11 mouse cellular contexts compared by ENCODE assay signal in the genomic region with DNA sequence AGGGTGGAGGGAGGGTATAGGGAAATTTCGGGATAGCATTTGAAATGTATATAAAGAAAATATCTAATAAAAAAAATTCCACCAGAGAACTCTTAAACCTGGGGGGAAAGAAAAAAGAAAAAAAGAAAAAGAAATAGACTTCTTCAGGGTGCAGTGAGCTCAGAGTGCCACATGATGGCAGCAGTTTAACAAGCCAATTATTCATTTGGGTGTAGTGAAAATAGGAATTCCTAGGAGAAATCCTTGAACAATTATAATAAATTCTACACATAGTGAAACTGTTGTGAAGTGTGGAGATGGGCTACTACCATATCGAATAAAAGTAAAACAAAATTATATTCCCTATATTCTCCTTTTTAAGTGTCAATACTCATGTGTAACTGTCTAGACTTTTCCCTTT.
DNase-seq lines count a peak whose midpoint lies in the region; ATAC-seq and TF ChIP-seq lines count a peak whose summit lies in the region.
"Had no signal": no experiment of that assay in that cellular context is flagged by ENCODE, and none has a peak within 500 bp of the region (broad histone marks: within the 10 kb centered on the region; RNA-seq: fewer than 3 reads in every experiment).

No protein-coding gene starts in this region.

- ATAC-seq in forebrain, postnatal 0 days: no peak
- ATAC-seq in forebrain, embryonic 12.5 days (ENCODE audit: low FRiP score): no peak

- no peak overlapping the region for H3K27ac ChIP-seq in forebrain, postnatal 0 days (ENCODE audit: low read depth, low read length)
- H3K27ac ChIP-seq in forebrain, embryonic 12.5 days: no peak overlapping the region
- no peak overlapping the region for H3K27ac ChIP-seq in CH12.LX (ENCODE audit: insufficient read depth, low read depth)
- H3K27ac ChIP-seq: liver, embryonic 15.5 days had no signal

- TF ChIP-seq EP300 in CH12.LX (IDR thresholded peaks at IDR 0.05; ENCODE audit: low read length): no peak

- H3K9me3 ChIP-seq in forebrain, postnatal 0 days (ENCODE audit: low read length): no peaks in the 10 kb centered on the region
- H3K9me3 ChIP-seq in forebrain, embryonic 12.5 days: no peaks in the 10 kb centered on the region
- H3K9me3 ChIP-seq in CH12.LX (replicated peaks; ENCODE audit: low read length): no peaks in the 10 kb centered on the region
- H3K9me3 ChIP-seq: G1E; liver, embryonic 15.5 days had no signal

- no peaks in the 10 kb centered on the region for H3K27me3 ChIP-seq in forebrain, postnatal 0 days (ENCODE audit: insufficient read depth, low read length)
- 0 out of 2 replicates have a peak, but pooled peaks cover 4% of the 10 kb centered on the region for H3K27me3 ChIP-seq in forebrain, embryonic 12.5 days
- no peaks in the 10 kb centered on the region for H3K27me3 ChIP-seq in CH12.LX (replicated peaks)
- H3K27me3 ChIP-seq: liver, embryonic 15.5 days had no signal

- no peak overlapping the region for H3K9ac ChIP-seq in forebrain, postnatal 0 days
- H3K9ac ChIP-seq in forebrain, embryonic 12.5 days: no peak overlapping the region
- no peak overlapping the region for H3K9ac ChIP-seq in CH12.LX (ENCODE audit: insufficient read depth, low read depth)
- H3K9ac ChIP-seq: liver, embryonic 15.5 days had no signal

- no peaks in the 10 kb centered on the region for H3K4me1 ChIP-seq in forebrain, postnatal 0 days (ENCODE audit: insufficient read depth)
- H3K4me1 ChIP-seq in forebrain, embryonic 12.5 days: no peaks in the 10 kb centered on the region
- H3K4me1 ChIP-seq in CH12.LX (ENCODE audit: control insufficient read depth in 1 of 2, insufficient read depth in 2 of 2): no peaks in the 10 kb centered on the region
- H3K4me1 ChIP-seq: liver, embryonic 15.5 days had no signal

- TF ChIP-seq CTCF in forebrain, postnatal 0 days (IDR thresholded peaks at IDR 0.05; ENCODE audit: low read depth): peak; percentile 65
- TF ChIP-seq CTCF in CH12.LX (conservative IDR thresholded peaks at IDR 0.05 in 1 of 2, IDR thresholded peaks at IDR 0.05 in 1 of 2; ENCODE audit: low read depth in 2 of 2, low read length in 2 of 2): peak in 1 of 2 experiments; percentile 17; a peak in 1 of 4 replicates

- no peaks in the 10 kb centered on the region for H3K36me3 ChIP-seq in forebrain, postnatal 0 days (ENCODE audit: insufficient read depth)
- no peaks in the 10 kb centered on the region for H3K36me3 ChIP-seq in forebrain, embryonic 12.5 days (replicated peaks)
- no peaks in the 10 kb centered on the region for H3K36me3 ChIP-seq in CH12.LX (replicated peaks in 1 of 2; ENCODE audit: control insufficient read depth in 1 of 2, insufficient read depth in 1 of 2, low read length in 1 of 2)
- H3K36me3 ChIP-seq: G1E; liver, embryonic 15.5 days had no signal

- DNase-seq in forebrain, postnatal 0 days: peak; percentile 56
- DNase-seq in left cerebral cortex, postnatal 14 days (ENCODE audit: low spot score in 2 of 2): peak; percentile 23 to 25
- DNase-seq in left cerebral cortex, adult 11 months (ENCODE audit: low spot score): no peak
- DNase-seq in CH12.LX (ENCODE audit: extremely low read depth): no peak
- peak; percentile 35 for DNase-seq in adipocyte (ENCODE audit: low spot score)
- no peak for DNase-seq in ovary, adult 18-20 months (ENCODE audit: low spot score)
- no peak for DNase-seq in adrenal gland, adult 8-10 months
- DNase-seq: heart, postnatal 36 days had no signal

- WGBS in forebrain, postnatal 0 days: 45% methylated on average over 2 of the region's 2 CpGs
- 41% methylated on average over 2 of the region's 2 CpGs for WGBS in forebrain, embryonic 12.5 days

- dilution Hi-C loops in CH12.LX (cut with MboI; ENCODE audit: extremely low pct_ligation_motif_present, extremely low pct_unique_long_range_greater_than_20kb, low sequenced_read_pairs): no loop called here

- H3K4me2 ChIP-seq in forebrain, postnatal 0 days (ENCODE audit: low read depth): no peak overlapping the region
- H3K4me2 ChIP-seq in forebrain, embryonic 12.5 days: no peak overlapping the region
- no peak overlapping the region for H3K4me2 ChIP-seq in CH12.LX (ENCODE audit: insufficient read depth, low read depth, poor library complexity, severe bottlenecking)
- H3K4me2 ChIP-seq: liver, embryonic 15.5 days had no signal

- H3K4me3 ChIP-seq in forebrain, postnatal 0 days (ENCODE audit: low read depth, low read length): no peak overlapping the region
- no peak overlapping the region for H3K4me3 ChIP-seq in forebrain, embryonic 12.5 days (replicated peaks)
- no peak overlapping the region for H3K4me3 ChIP-seq in CH12.LX (replicated peaks in 1 of 3; ENCODE audit: low read depth in 2 of 3, low read length in 2 of 3, poor library complexity in 1 of 3)
- H3K4me3 ChIP-seq: liver, embryonic 15.5 days had no signal

- intact Hi-C loops in left cerebral cortex, postnatal 14 days (cut with DNase I): loop anchor here (2.0 to 5.0 kb wide), 2 partner anchors 118 to 318 kb away; no protein-coding TSS in a partner anchor

- H3K79me2 ChIP-seq in CH12.LX (replicated peaks; ENCODE audit: control insufficient read depth, extremely low read depth, insufficient read depth, poor library complexity, severe bottlenecking): no peaks in the 10 kb centered on the region

- in situ Hi-C loops in CH12.LX (cut with MboI; ENCODE audit: low pct_ligation_motif_present, low pct_unique_long_range_greater_than_20kb, low sequenced_read_pairs): no loop called here

- TF ChIP-seq RAD21 in CH12.LX (IDR thresholded peaks at IDR 0.05; ENCODE audit: low read depth, low read length): peak; percentile 18

- TF ChIP-seq POLR2A in CH12.LX (IDR thresholded peaks at IDR 0.05; ENCODE audit: low read depth, low read length): no peak

TF ChIP-seq in CH12.LX, 34 proteins besides CTCF, POLR2A, EP300 and RAD21:
- TF ChIP-seq SMC3 (IDR thresholded peaks at IDR 0.05; ENCODE audit: low read depth, low read length): no peak
- TF ChIP-seq JUN (IDR thresholded peaks at IDR 0.05; ENCODE audit: insufficient read depth, low read depth, low read length): no peak
- no peak for TF ChIP-seq MXI1 (IDR thresholded peaks at IDR 0.05; ENCODE audit: low read depth, low read length)
- TF ChIP-seq BHLHE40 (IDR thresholded peaks at IDR 0.05; ENCODE audit: low read depth, low read length): no peak
- TF ChIP-seq NRF1 (IDR thresholded peaks at IDR 0.05; ENCODE audit: low read depth, low read length): no peak
- no peak for TF ChIP-seq POLR2AphosphoS2 (IDR thresholded peaks at IDR 0.05; ENCODE audit: low read depth, low read length)
- TF ChIP-seq MAX (IDR thresholded peaks at IDR 0.05; ENCODE audit: low read length): no peak
- no peak for TF ChIP-seq SIN3A (IDR thresholded peaks at IDR 0.05; ENCODE audit: low read length)
- TF ChIP-seq GABPA (IDR thresholded peaks at IDR 0.05; ENCODE audit: insufficient replicate concordance, low read depth, low read length): no peak
- TF ChIP-seq IRF4 (IDR thresholded peaks at IDR 0.05; ENCODE audit: low read depth, low read length): no peak
- no peak for TF ChIP-seq HCFC1 (IDR thresholded peaks at IDR 0.05; ENCODE audit: low read depth, low read length)
- no peak for TF ChIP-seq E2F4 (IDR thresholded peaks at IDR 0.05; ENCODE audit: insufficient replicate concordance, low read depth, low read length)
- TF ChIP-seq ZC3H11A (IDR thresholded peaks at IDR 0.05; ENCODE audit: low read depth, low read length): no peak
- no peak for TF ChIP-seq ZMIZ1 (IDR thresholded peaks at IDR 0.05; ENCODE audit: low read depth, low read length)
- no peak for TF ChIP-seq MAFK (IDR thresholded peaks at IDR 0.05; ENCODE audit: insufficient replicate concordance, low read length)
- TF ChIP-seq CHD1 (IDR thresholded peaks at IDR 0.05; ENCODE audit: low read depth, low read length): no peak
- TF ChIP-seq ELF1 (IDR thresholded peaks at IDR 0.05; ENCODE audit: low read depth, low read length): no peak
- no peak for TF ChIP-seq NELFE (IDR thresholded peaks at IDR 0.05; ENCODE audit: low read depth, low read length)
TF ChIP-seq in CH12.LX: peak in this region for 0.

Comparison
In these comparisons a context has a peak if more than half of its experiments do, and no peak if none do; other contexts are left out.
1. DNase-seq: peak in forebrain, postnatal 0 days (single experiment), left cerebral cortex, postnatal 14 days (2 of 2) and adipocyte (single experiment); none in left cerebral cortex, adult 11 months (single experiment), CH12.LX (single experiment), ovary, adult 18-20 months (single experiment) and adrenal gland, adult 8-10 months (single experiment).